Mouse (Mus musculus) liver, embryonic 11.5 days (tissue): ENCODE measurements around the gene Traf3. TPM values are rescaled to one million over a fixed set of nuclear protein-coding genes. Genes with fewer than 3 reads are reported as not detected.

Experiments
- ATAC-seq: fragments of 200-750 bp; cut with Nextera tagmentation; replicated peaks from 2 replicates; pipeline ENCODE4 v1.8.0; 2017; ENCODE audit warnings: moderate number of reproducible peaks, mild to moderate bottlenecking, moderate TSS enrichment, moderate library complexity; ENCODE audit not compliant: low FRiP score
- DNase-seq: peaks from one replicate; pipeline ENCODE4 v3.0.0-alpha.2; 2017; ENCODE audit warnings: low spot score
- H3K27ac ChIP-seq: fragments of 300-500 bp; sonication (generic); 2 replicates; pipeline ENCODE4 v1.5.1; 2014; ENCODE audit warnings: mild to moderate bottlenecking, low read depth, low read length, control low read depth
- H3K27me3 ChIP-seq: fragments of 300-500 bp; sonication (generic); replicated peaks from 2 replicates; pipeline ENCODE4 v1.6.1; 2014; ENCODE audit warnings: low read length, mixed read lengths; ENCODE audit not compliant: control insufficient read depth, insufficient read depth
- H3K36me3 ChIP-seq: fragments of 300-500 bp; sonication (generic); 2 replicates; pipeline ENCODE4 v1.6.1; 2014; ENCODE audit warnings: mild to moderate bottlenecking, low read length, moderate library complexity, mixed read lengths; ENCODE audit not compliant: control insufficient read depth, insufficient read depth
- H3K4me1 ChIP-seq: fragments of 300-500 bp; sonication (generic); replicated peaks from 2 replicates; pipeline ENCODE4 v1.6.1; 2014; ENCODE audit warnings: low read length, mixed read lengths; ENCODE audit not compliant: control insufficient read depth, insufficient read depth
- H3K4me2 ChIP-seq: fragments of 300-500 bp; sonication (generic); 2 replicates; pipeline ENCODE4 v1.6.1; 2014; ENCODE audit warnings: mild to moderate bottlenecking, control low read depth, moderate library complexity
- H3K4me3 ChIP-seq: fragments of 300-500 bp; sonication (generic); 2 replicates; pipeline ENCODE4 v1.5.1; 2014; ENCODE audit warnings: low read depth, low read length, control low read depth
- H3K9ac ChIP-seq: fragments of 300-500 bp; sonication (generic); 2 replicates; pipeline ENCODE4 v1.6.1; 2014; ENCODE audit warnings: low read depth, low read length, control low read depth
- H3K9me3 ChIP-seq: fragments of 300-500 bp; sonication (generic); 2 replicates; pipeline ENCODE4 v1.6.1; 2016; ENCODE audit warnings: low read length, inconsistent platforms, mixed read lengths; ENCODE audit not compliant: control insufficient read depth
- WGBS: fragments of 180-500 bp; shearing (Covaris S2); extraction: QIAGEN DNeasy Blood & Tissue Kit; methylation state at CpG from one replicate; pipeline ENCODE4 v1.1.7; 2014; 5-methylcytosine and 5-hydroxymethylcytosine counted together
- polyA plus RNA-seq: library from polyadenylated mRNA; unstranded; fragments of >200 nt; fragmentation: Nextera tagmentation; extraction: Ambion mirVana; gene quantifications from 2 replicates; pipeline ENCODE4 v1.2.1, GENCODE M21; 2014

Gene Traf3
- polyA plus RNA-seq, 1 experiment from 2014 or later: 7.4 TPM

GRCm38 (mm10) chr12:111181848-111182247 is 15.7 kb downstream of the Traf3 start:
- no peak overlapping the region for H3K4me2 ChIP-seq
- H3K4me1 ChIP-seq: no peaks in the 10 kb centered on the region
- WGBS: 83% methylated on average over 5 of the region's 5 CpGs
- no peak overlapping the region for H3K9ac ChIP-seq
- H3K36me3 ChIP-seq: no peaks in the 10 kb centered on the region
- H3K27ac ChIP-seq: no peak overlapping the region
- no peak for DNase-seq
- no peak overlapping the region for H3K4me3 ChIP-seq
- no peak for ATAC-seq
- no peaks in the 10 kb centered on the region for H3K27me3 ChIP-seq
- no peaks in the 10 kb centered on the region for H3K9me3 ChIP-seq

- Histone ChIP-seq H3K27me3 (no peaks in the 10 kb centered on the region), H3K27ac (no peak overlapping the region), H3K36me3 (no peaks in the 10 kb centered on the region), H3K4me3 (no peak overlapping the region), H3K9ac (no peak overlapping the region), H3K9me3 (no peaks in the 10 kb centered on the region), H3K4me1 (no peaks in the 10 kb centered on the region), H3K4me2 (no peak overlapping the region)
- WGBS: 87% methylated on average over 6 of the region's 6 CpGs
- ATAC-seq: no peak
- no peak for DNase-seq
Observed at GRCm38 (mm10) chr12:111182378-111182777, 16.2 kb downstream of the Traf3 start.

GRCm38 (mm10) chr12:111184476-111184875 is 18.3 kb downstream of the Traf3 start, which contains the start of gene 4930595D18Rik:
Gene 4930595D18Rik, minus strand, starts transcription at chr12:111184491.
- no peak for ATAC-seq
- no peaks in the 10 kb centered on the region for H3K36me3 ChIP-seq
- no peak within 1 kb of the TSS for H3K4me2 ChIP-seq
- H3K27ac ChIP-seq: no peak within 1 kb of the TSS
- no peak within 1 kb of the TSS for H3K9ac ChIP-seq
- DNase-seq: no peak
- WGBS: 52% methylated on average over 5 of the region's 5 CpGs
- no peaks in the 10 kb centered on the region for H3K27me3 ChIP-seq
- no peaks in the 10 kb centered on the region for H3K9me3 ChIP-seq
- no peak within 1 kb of the TSS for H3K4me3 ChIP-seq
- H3K4me1 ChIP-seq: no peaks in the 10 kb centered on the region

- WGBS: 88% methylated on average over 3 of the region's 3 CpGs
- Histone ChIP-seq H3K27ac (no peak overlapping the region), H3K4me1 (no peaks in the 10 kb centered on the region), H3K36me3 (no peaks in the 10 kb centered on the region), H3K9me3 (no peaks in the 10 kb centered on the region), H3K4me2 (no peak overlapping the region), H3K4me3 (no peak overlapping the region), H3K9ac (no peak overlapping the region), H3K27me3 (no peaks in the 10 kb centered on the region)
- DNase-seq (no peak), ATAC-seq (no peak)
Observed at GRCm38 (mm10) chr12:111186986-111187385, 20.8 kb downstream of the Traf3 start.

- no peak overlapping the region for H3K27ac ChIP-seq
- H3K4me3 ChIP-seq: no peak overlapping the region
- H3K27me3 ChIP-seq: no peaks in the 10 kb centered on the region
- DNase-seq (no peak), ATAC-seq (no peak)
- H3K4me1 ChIP-seq: no peaks in the 10 kb centered on the region
- 87% methylated on average over 4 of the region's 4 CpGs for WGBS
- H3K4me2 ChIP-seq: no peak overlapping the region
- no peaks in the 10 kb centered on the region for H3K36me3 ChIP-seq
- H3K9me3 ChIP-seq: no peaks in the 10 kb centered on the region
- no peak overlapping the region for H3K9ac ChIP-seq
Observed at GRCm38 (mm10) chr12:111188295-111188694, 22.1 kb downstream of the Traf3 start.

GRCm38 (mm10) chr12:111190355-111190754 is 24.2 kb downstream of the Traf3 start:
- Histone ChIP-seq H3K27ac (no peak overlapping the region), H3K27me3 (no peaks in the 10 kb centered on the region), H3K4me3 (no peak overlapping the region), H3K9me3 (no peaks in the 10 kb centered on the region), H3K36me3 (no peaks in the 10 kb centered on the region), H3K9ac (no peak overlapping the region), H3K4me1 (no peaks in the 10 kb centered on the region), H3K4me2 (no peak overlapping the region)
- DNase-seq (no peak), ATAC-seq (no peak)
- WGBS: 83% methylated on average over 5 of the region's 5 CpGs

- Histone ChIP-seq H3K4me3 (no peak overlapping the region), H3K4me1 (no peaks in the 10 kb centered on the region), H3K9me3 (no peaks in the 10 kb centered on the region), H3K27me3 (no peaks in the 10 kb centered on the region), H3K4me2 (no peak overlapping the region), H3K27ac (no peak overlapping the region), H3K9ac (no peak overlapping the region), H3K36me3 (no peaks in the 10 kb centered on the region)
- DNase-seq (no peak), ATAC-seq (no peak)
- 83% methylated on average over 2 of the region's 2 CpGs for WGBS
Observed at GRCm38 (mm10) chr12:111190891-111191290, 24.7 kb downstream of the Traf3 start.

- DNase-seq (no peak), ATAC-seq (no peak)
- Histone ChIP-seq H3K36me3 (no peaks in the 10 kb centered on the region), H3K9ac (no peak overlapping the region), H3K4me2 (no peak overlapping the region), H3K4me1 (no peaks in the 10 kb centered on the region), H3K27ac (no peak overlapping the region), H3K27me3 (no peaks in the 10 kb centered on the region), H3K9me3 (no peaks in the 10 kb centered on the region), H3K4me3 (no peak overlapping the region)
- WGBS: 72% methylated on average over 6 of the region's 6 CpGs
Observed at GRCm38 (mm10) chr12:111192777-111193176, 26.6 kb downstream of the Traf3 start.

- H3K27ac ChIP-seq: no peak overlapping the region
- DNase-seq (no peak), ATAC-seq (no peak)
- 80% methylated on average over 9 of the region's 9 CpGs for WGBS
- no peak overlapping the region for H3K4me3 ChIP-seq
- H3K4me1 ChIP-seq: no peaks in the 10 kb centered on the region
- H3K4me2 ChIP-seq: no peak overlapping the region
- no peak overlapping the region for H3K9ac ChIP-seq
- no peaks in the 10 kb centered on the region for H3K27me3 ChIP-seq
- no peaks in the 10 kb centered on the region for H3K36me3 ChIP-seq
- H3K9me3 ChIP-seq: no peaks in the 10 kb centered on the region
Observed at GRCm38 (mm10) chr12:111193331-111193730, 27.2 kb downstream of the Traf3 start.
